Mouse (Mus musculus): ENCODE data around the gene Morn1. TPM values are rescaled to one million over a fixed set of nuclear protein-coding genes. Genes with fewer than 3 reads are reported as not detected.

Gene Morn1
- total RNA-seq, 2 experiments from 2014 or later, result 0.08 to 2.5 TPM

DNA sequence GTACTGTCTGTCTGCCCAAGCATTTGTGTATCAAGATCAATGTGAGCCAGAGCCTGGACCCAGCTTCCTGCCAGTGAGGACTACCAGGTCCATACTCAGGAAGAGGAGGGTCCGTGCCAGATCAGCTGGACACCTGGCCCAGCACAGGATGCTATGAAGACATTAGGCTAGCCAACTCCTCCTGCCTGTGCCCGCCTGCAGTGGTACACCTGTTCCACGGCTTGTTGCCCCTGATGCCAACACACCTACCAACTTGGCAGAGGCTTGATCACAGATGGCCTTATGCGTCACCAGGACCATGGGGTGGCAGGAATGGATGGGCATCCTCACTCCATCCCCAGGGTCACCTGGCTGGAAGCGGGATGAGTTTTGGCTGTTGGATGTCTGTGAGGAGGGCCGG is 66.1 kb downstream of the Morn1 start:
- ATAC-seq (replicated peaks; ENCODE audit: low FRiP score, poor library complexity, severe bottlenecking), result no peak

DNA sequence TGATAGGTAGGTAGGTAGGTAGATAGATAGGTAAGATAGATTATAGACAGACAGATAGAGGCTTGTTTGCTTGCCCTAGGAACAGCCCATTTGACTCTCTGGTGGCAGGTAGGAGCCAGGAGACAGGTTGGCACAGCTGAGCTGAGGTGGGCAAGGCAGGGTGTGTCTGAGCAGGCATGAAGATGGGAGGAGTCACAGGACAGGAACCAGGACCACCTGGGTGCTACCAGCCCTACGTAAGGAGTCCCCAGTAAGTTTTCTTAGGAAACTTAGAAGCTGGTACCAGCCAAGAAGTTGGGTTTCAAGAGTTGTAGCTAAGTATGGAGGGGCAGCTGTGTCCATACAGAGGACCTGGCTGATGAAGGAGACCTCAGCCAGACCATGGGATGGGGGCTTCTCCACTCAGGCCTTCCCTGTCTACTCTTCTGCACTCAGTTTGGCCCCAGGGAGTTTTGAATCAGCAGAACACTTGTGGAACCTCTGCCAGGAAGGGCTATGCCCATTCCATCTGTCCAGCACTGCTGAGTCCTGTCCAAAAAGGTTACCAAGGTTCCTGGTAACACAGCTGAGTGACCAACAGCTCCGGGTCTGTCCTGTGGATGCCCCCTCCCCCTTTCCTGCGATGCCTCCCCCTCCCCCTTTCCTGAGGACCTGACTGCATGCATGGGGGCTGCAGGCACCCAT is 67.2 kb downstream of the Morn1 start:
- ATAC-seq (replicated peaks; ENCODE audit: low FRiP score, poor library complexity, severe bottlenecking), result no peak

DNA sequence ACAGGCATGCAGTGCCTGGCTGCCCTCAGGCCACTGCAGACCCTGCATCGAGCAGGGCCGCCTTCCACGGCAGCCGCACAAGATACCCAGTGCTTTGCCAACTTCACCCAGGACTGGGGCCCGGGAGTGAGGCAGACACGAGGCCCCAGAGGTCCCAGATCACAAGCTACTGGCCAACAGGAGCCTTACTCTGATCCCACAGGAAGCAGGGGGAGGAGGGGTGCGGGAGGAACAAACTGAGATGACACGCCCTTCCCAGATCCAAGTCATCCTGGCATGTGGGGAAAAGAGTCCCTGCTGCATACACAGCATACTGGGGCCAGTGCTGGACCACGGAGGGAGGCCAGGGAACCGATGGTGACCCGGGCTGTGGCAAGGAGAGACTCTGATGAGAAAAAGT is 68.6 kb downstream of the Morn1 start:
- no peak for ATAC-seq (replicated peaks; ENCODE audit: low FRiP score, poor library complexity, severe bottlenecking)

DNA sequence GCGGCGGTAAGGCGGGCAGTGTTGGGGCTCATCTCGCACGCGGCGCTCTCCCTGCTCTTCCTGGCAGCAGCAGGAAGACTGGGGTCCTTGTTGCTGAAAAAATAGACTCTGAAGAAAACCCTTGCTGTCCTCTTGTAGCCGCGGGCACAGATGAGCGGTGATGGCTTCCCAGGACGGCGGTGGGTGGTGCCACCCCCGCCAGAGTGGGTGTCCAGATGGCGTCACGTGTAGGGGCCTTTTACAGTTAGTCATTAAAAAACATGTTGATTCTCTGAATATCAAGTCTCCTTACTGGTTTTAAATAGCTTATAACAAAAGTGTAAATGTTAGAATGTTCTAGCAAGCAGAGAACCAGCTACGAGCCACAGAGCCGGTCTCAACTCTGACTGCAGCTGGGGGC is 70.4 kb downstream of the Morn1 start:
- ATAC-seq (replicated peaks; ENCODE audit: low FRiP score, poor library complexity, severe bottlenecking), result no peak

DNA sequence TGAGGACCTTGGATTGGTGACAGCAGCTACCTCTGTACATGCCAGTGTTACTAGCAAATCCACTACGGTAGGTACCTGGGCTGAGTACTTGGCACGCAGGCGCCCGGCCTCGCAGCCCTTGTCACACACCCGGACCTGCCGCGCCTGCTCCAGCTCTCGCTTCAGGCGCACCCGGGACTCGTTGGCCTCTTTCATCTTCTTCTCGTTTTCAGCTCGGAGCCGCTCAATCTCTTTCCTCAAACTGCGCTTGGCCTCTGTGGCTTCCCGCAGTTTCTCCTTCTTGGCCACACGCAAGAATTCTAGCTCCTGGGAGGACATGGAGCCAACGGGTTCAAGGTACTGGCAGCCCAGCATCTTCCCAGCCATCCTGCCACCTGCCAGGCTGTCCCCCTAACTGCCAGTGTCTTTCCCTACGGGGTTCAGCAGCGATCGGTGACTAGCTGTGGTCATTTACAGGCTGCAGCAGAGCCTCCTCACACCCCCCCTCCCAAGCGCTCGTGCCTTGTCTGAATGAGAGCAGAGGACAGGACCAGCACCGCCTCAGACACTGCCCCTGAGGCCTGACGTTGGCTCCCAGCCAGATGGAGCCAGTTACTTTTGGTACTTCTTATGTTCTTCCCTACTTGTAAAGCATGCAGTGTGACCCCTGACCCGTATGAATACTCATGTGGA is 71.6 kb downstream of the Morn1 start:
- ATAC-seq (replicated peaks; ENCODE audit: low FRiP score, poor library complexity, severe bottlenecking), result no peak

DNA sequence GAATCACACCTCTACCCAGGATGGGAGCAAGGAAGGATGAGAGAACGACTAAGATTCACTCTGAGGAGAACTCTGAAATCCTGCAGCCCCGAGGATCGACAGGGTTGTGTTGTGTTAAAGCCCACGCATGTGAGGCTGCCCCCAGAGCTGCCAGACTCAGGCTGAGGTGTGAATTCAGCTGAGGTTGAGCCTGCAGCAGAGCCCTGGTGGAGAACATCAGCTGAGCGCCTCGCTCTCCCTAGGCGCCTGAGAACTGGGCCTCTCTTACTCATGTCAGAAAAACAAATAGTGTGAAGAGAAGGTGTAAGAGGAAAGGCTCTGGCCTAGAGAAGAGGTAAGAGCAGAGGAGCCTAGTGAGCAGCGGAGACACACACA is 72.2 kb downstream of the Morn1 start:
- ATAC-seq (replicated peaks; ENCODE audit: low FRiP score, poor library complexity, severe bottlenecking), result no peak

DNA sequence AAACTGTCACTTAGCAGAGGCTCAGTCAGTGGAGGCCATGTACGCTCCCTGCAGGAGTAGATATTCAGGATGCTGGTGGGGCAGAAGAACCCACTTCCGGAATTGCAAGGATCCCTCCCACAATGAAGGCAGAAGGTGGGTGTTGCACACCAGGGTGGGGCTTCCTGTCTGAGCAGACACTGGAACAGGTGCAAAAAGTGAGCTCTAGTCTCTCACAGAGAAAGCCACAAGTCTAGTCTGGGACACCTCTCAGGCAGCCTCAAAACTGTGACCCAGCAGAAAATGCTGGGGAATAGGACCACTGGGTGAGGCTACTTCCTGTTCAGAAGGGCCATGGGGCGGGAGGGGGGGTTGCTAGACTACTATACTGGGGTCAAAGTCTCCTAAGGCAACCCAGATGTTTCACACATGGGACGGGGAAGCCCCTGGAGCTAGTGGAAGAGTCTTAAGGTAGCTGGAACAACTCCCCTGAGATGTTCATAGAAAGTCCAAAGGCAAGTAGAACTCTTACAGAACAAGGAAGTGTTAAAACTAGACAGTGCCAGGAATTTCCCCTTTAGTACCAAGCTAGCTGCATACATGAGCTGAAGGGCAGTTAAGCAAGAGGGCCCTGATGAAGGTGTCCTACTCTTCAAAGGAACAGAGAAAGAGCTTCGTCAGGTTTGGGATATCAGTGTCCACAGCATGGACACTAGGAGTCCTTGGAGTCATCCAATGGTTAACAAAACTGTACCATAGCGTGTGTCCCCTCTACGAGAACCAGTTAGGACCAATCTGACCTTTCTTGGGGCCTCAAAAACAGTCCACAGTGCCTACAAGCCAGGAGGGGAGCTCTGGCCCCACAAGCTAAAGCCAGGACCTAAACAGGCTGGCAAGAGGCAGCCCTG is 76.3 kb downstream of the Morn1 start:
- ATAC-seq (replicated peaks; ENCODE audit: low FRiP score, poor library complexity, severe bottlenecking), result no peak

DNA sequence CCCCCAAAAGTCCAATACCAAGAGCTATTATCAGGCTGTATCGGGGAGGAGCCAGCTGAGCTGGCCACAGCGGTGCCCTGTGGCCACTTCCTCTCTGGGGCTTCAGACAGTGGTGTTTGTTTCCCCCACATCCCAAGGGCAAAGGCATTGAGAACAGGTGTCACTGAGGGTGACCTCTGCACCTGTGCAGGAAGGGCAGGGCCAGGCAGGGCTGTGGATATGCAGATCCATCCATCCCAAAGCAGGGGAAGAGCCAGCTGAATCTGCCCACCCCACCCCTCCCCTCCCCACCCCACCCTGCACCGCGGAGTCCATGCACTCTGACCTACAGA is 76.9 kb downstream of the Morn1 start:
- no peak for ATAC-seq (replicated peaks; ENCODE audit: low FRiP score, poor library complexity, severe bottlenecking)

DNA sequence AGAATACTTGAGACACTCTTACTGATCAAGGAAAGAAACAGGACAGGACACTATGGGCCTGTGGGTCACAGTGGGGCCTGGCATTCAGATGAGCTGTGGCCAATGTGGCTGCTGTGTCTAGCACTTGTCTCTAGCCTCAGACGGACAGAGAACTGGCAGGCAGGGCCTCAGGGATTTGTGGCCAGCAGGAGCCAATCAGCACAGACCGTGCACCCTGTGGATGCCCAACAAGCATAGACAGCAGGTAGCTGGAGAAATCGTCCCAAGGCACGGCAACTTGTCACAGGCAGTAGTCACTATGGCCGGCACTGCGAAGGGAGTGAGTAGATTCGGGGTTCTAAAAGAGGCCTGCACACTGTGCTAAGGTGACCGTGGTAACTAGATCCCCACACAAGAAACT is 77.3 kb downstream of the Morn1 start:
- no peak for ATAC-seq (replicated peaks; ENCODE audit: low FRiP score, poor library complexity, severe bottlenecking)

DNA sequence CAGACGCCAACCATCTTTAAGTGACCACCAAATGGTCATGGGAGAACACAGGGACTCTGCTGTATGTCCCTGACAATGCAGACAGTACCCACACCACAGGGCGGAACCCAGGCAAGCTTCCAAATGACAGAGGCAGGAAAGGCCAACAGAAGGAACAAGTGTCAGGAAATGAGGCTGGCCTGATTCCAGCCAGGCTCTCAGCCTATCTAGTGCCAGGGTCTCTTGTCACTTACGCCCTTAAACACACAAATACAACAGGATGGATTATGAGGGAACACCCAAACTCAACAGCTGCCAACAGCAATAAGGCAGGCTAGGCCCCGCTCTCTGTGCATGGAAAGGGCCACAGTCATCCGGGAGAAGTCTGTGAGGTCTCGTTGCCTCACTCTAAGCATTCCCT is 78.2 kb downstream of the Morn1 start:
- ATAC-seq (replicated peaks; ENCODE audit: low FRiP score, poor library complexity, severe bottlenecking), result no peak

DNA sequence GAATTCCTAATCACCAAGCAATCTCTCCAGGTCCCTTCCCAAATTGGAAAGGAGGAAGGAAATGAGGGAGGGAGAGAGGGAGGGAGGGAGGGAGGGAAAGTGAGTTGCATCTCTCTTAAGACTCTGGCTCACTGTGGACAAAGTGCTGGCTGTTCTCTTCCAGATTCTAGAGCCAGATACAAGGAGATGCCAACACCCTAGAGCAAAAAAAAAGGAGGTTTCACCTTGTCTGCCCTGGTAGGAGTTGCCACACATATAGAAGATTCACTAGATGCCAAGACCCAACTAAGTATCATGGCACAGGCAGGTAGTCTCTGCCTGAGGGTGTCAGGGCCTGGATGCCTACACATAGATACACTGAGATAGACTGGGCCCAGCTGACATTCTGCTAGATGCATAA is 79.5 kb downstream of the Morn1 start:
- ATAC-seq (replicated peaks; ENCODE audit: low FRiP score, poor library complexity, severe bottlenecking), result no peak

DNA sequence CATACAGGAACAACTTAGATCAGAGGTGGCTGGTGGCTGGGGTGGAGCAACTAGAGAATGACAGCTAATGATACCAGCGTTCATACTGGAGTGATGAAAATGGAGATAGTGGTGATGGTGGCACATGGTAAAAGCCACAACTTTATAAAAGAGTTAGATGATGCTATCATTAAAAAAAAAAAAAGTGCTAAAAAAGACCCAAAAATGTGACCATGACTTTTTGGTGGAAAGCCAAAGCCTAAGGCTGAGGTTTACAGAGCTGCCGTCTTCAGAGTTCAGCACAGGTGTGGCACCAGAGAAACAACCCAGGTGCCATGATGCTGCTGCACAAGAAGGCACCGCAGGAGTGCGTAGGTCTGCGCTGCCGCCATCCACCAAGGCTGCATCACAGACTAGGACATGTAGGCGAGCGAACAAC is 82.5 kb downstream of the Morn1 start:
- no peak for ATAC-seq (replicated peaks; ENCODE audit: low FRiP score, poor library complexity, severe bottlenecking)

DNA sequence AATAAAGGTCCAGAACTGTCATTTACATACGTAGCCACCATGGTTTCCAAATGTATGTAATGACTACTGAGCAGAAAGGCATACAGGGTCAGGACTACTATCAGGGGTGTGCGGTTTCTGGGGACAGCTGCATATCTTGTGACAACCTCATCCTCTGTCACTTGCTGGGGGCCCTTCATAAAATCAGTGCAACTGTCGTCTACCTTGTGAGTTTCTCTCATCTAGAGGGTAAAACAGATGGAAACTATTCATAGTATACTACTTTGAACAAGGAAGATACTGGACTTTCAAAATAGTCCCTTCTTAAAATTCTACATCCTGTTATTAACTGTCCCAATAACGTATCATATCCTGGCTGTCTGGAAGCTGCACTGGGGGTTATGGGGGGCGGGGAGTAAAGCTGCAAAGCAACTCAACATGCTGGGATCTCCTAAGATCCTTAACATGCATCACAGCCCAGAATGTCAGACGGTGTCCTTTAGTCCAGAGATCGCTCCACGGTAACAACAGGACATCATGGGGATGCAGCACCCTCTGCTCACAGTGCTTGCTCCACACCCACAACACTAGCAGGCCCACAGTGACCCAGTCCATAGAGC is 84.3 kb downstream of the Morn1 start:
- ATAC-seq (replicated peaks; ENCODE audit: low FRiP score, poor library complexity, severe bottlenecking), result no peak

DNA sequence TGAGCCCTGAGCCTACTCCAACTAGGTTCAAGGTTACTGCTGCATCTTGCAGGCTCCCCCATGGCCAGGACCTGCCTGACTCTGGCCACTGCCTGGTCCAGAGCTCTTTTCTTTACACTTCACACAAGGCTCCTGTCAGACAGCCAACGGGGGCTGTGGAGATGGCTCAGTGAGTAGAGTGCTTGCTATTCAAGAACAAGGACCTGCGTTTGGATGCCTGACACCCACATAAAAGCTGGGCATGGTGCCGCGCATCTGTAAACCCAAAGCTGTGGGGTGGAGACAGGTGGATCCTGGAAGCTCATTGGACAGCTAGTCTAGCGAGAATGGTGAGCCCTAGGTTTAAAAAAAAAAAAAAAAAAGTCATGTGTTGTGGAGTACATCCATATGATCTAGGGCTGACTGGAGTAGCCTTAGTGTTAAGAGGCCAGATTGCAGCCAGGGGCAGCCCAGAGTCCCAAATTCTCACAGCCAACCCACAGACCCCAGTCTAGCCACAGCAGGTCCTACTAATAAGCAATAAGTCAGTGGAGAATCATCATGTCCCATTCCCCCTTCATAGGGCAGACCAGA is 85.7 kb downstream of the Morn1 start:
- ATAC-seq (replicated peaks; ENCODE audit: low FRiP score, poor library complexity, severe bottlenecking), result no peak

DNA sequence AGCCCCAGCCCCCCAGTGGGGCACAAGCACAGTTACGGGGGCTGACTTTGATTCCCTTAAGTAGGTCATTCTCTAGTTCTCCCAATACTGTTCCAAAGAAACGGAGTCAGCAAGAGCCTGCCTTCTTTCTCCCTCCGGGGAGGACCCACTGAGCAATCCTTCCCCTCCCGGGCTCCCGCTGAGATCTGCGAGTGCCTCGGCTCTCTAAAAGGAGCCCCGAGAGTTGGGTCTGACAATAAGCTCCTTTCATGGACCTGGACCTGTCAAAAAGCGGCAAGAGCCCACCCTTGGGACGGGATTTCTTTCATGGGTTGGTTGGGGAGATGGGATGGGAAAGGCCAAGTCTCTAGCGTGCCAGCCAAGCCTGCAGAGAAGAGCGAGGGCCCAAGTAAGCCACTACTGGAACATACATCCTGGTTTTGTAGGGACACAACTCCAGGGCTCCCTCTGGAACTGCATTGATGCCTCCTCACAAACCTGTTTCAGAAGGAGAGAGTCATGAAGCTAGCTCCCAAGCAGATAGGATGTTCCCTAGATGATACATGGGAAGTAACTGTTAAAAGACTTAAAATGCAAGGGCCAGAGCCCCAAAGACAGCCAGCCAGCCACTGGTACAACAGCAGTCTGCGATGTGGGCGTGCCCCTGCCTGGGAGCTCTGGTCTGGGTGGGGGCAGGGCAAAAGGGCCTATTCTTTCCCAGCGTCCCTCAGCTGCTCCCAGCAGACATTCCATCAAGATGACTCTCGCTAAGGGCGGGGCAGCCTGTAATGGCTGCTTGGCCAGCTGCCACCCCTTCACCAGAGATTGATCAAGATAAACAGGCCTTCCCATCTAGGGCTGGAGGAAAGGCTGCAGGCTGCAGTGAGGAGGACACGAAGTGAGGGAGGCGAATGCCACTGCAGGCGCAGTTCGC is 86.8 kb downstream of the Morn1 start:
- ATAC-seq (replicated peaks; ENCODE audit: low FRiP score, poor library complexity, severe bottlenecking), result no peak

DNA sequence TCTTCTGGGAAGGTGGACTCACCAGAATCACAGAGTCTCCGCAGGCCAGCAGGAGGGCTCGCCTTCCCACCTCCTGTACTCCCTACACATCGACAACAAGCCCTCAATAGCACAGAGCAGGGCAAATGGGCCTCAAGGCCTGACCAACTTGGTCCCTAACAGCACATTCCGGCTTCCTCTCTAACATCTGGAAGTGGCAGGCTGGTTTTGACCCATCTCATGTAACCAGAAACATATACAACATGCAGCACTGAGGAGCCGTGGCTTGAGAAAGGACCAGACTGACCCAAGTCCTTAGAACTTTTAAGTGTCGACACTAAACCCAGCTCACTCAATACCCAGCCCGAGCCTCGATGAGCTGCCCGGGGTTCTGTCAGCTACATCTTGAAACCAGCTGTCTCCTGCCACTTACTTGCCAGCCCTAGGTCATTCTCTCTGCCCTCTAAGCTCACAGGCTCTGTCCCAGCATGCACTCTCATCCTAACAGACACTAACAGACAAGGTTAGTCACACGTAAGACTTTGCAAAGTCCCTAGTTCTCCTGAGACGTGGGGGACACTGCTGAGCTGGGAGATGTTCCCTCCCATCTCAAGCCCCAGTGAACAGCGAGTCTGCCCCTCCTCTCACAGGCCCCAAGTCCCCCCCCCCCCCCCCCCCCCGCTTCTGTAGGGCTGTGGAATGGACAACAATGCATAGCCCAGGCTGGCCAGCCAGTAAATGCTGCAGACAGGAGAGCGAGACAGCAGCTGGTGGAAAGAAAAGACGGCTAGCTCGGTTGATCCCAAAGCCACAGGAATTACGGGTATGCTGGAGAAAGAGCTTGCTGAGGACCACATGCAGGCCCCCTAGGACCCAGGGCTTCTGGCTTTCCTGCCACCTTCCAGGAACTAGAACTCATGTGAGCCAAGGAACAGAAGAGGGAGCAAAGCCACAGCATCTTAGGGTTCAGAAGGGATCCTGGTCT is 87.7 kb downstream of the Morn1 start:
- no peak for ATAC-seq (replicated peaks; ENCODE audit: low FRiP score, poor library complexity, severe bottlenecking)

DNA sequence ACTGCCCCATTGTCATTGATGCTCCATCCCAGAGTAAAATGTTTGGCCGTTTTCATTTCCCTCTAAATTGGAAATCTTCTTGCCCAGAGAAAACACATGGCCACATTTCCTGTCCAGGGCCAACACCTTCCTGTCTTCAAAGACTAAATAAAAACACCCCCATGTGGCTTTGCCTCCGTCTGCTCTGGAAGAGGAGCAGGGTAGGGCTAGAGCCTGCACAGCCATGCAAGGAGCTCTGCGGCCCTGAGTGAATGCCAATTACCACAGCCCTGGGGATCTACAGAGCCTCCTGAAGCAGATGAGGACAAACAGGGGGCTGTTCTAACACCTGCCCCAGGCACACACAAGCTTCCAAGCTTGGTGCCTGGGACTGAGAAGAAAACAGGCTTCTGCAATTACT is 89.8 kb downstream of the Morn1 start:
- ATAC-seq (replicated peaks; ENCODE audit: low FRiP score, poor library complexity, severe bottlenecking), result no peak

DNA sequence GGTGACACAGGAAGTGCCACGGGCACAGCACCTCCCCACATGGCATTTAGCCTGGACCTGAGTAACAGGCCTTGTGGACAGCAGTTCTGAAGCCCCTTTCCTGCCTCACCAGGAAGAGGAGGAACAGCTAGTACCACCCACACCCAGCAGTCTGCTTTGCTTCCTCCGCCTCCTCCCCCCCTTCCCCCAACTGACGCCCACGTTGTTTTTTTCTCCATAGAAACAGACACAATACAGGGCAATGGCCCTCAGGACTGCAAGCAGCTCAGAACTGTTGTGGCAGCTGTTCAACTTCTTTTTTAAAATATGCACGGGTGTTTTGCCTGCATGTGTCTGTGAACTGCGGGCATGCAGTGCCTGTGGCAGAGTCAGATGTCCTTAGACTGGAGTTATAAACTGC is 91.9 kb downstream of the Morn1 start:
- no peak for ATAC-seq (replicated peaks; ENCODE audit: low FRiP score, poor library complexity, severe bottlenecking)
